21 mouse cellular contexts compared by ENCODE assay signal in the genomic region with DNA sequence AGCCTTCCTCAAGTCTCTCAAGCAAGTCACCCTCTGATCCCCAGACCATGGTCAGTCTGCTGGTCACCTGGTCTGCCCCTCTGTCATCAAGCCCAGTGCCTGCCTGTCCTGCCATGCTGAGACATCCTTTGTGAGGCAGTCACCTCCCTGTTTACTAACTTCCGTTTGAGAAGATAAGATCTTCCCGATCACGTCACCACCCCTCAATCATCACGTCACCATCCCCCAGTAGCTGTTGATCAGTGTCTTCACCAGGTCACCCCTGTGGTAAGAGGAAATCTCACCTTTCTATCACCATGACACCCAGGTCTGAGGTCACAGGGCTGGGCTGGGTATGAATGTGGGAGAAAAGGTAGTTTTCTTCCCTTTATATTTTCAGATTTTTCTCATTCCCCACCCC. TPM values are rescaled to one million over a fixed set of nuclear protein-coding genes. Genes with fewer than 3 reads are reported as not detected.
DNase-seq lines count a peak whose midpoint lies in the region; ATAC-seq and TF ChIP-seq lines count a peak whose summit lies in the region.
"Had no signal": no experiment of that assay in that cellular context is flagged by ENCODE, and none has a peak within 500 bp of the region (broad histone marks: within the 10 kb centered on the region; RNA-seq: fewer than 3 reads in every experiment).

No protein-coding gene starts in this region.

- TF ChIP-seq POLR2A in heart, adult 2 months (IDR thresholded peaks at IDR 0.05; ENCODE audit: insufficient read depth, low read depth, low read length), result no peak

- no peak for ATAC-seq in G1E (ENCODE audit: extremely low read depth, insufficient number of reproducible peaks, low FRiP score, poor library complexity, severe bottlenecking)
- ATAC-seq in megakaryocyte, adult 5-6 weeks (ENCODE audit: poor library complexity, severe bottlenecking), result 0 out of 2 replicates have a peak, but pooled peaks have one; percentile 21
- ATAC-seq in forebrain, postnatal 0 days, result no peak
- ATAC-seq in granulocyte monocyte progenitor cell, adult 5-6 weeks (replicated peaks; ENCODE audit: poor library complexity, severe bottlenecking), result no peak
- ATAC-seq: forebrain, embryonic 14.5 days had no signal

- H3K4me1 ChIP-seq in heart, embryonic 10.5 days, result peaks cover 11% of the 10 kb centered on the region
- no peaks in the 10 kb centered on the region for H3K4me1 ChIP-seq in heart, adult 2 months (ENCODE audit: control insufficient read depth, insufficient read depth, low read length)
- peaks cover 22% of the 10 kb centered on the region for H3K4me1 ChIP-seq in G1E (ENCODE audit: insufficient read depth, low read depth, low read length)
- H3K4me1 ChIP-seq in forebrain, postnatal 0 days (ENCODE audit: insufficient read depth), result no peaks in the 10 kb centered on the region
- H3K4me1 ChIP-seq: embryonic facial prominence, embryonic 10.5 days; heart, embryonic 15.5 days had no signal

- H3K4me3 ChIP-seq in heart, embryonic 10.5 days, result no peak overlapping the region
- H3K4me3 ChIP-seq in heart, adult 2 months, result no peak overlapping the region
- peak overlapping the region; percentile 10; the same call in 1 of the 2 replicates for H3K4me3 ChIP-seq in G1E (ENCODE audit: low read depth, low read length)
- H3K4me3 ChIP-seq in forebrain, postnatal 0 days (ENCODE audit: low read depth, low read length), result no peak overlapping the region
- H3K4me3 ChIP-seq: embryonic facial prominence, embryonic 10.5 days; heart, embryonic 15.5 days; hindbrain, embryonic 10.5 days had no signal

- peak; percentile 35 for DNase-seq in heart, embryonic 10.5 days (ENCODE audit: low spot score)
- DNase-seq in heart, adult 2 months, result no peak
- DNase-seq in CD4-positive helper T cell, adult 2 months (ENCODE audit: low read depth, low spot score), result peak; percentile 63
- DNase-seq in G1E (ENCODE audit: low spot score), result no peak
- DNase-seq in forebrain, postnatal 0 days, result no peak
- no peak for DNase-seq in kidney, postnatal 25 days
- DNase-seq: adrenal gland, adult 2 months; adrenal gland, postnatal 25 days; B cell, adult 2 months; cerebellum, adult 18-20 months; cerebellum, postnatal 10 days; gastrocnemius, postnatal 14 days; kidney, adult 11 months had no signal

- H3K79me2 ChIP-seq in heart, adult 2 months (replicated peaks; ENCODE audit: control insufficient read depth, insufficient read depth, low read length), result no peaks in the 10 kb centered on the region

- H3K4me2 ChIP-seq in forebrain, postnatal 0 days (ENCODE audit: low read depth), result no peak overlapping the region
- H3K4me2 ChIP-seq: heart, embryonic 11.5 days; heart, embryonic 15.5 days; hindbrain, embryonic 14.5 days had no signal

- no peak for TF ChIP-seq CTCF in heart, adult 2 months (IDR thresholded peaks at IDR 0.05)
- TF ChIP-seq CTCF in G1E (IDR thresholded peaks at IDR 0.05; ENCODE audit: low read depth, low read length), result no peak
- no peak for TF ChIP-seq CTCF in forebrain, postnatal 0 days (IDR thresholded peaks at IDR 0.05; ENCODE audit: low read depth)

- no peak overlapping the region for H3K9ac ChIP-seq in heart, adult 2 months (ENCODE audit: low read depth, low read length)
- H3K9ac ChIP-seq in forebrain, postnatal 0 days, result no peak overlapping the region
- H3K9ac ChIP-seq: heart, embryonic 15.5 days; hindbrain, embryonic 14.5 days had no signal

- no peaks in the 10 kb centered on the region for H3K27me3 ChIP-seq in heart, embryonic 10.5 days (ENCODE audit: insufficient read depth, poor library complexity, severe bottlenecking)
- no peaks in the 10 kb centered on the region for H3K27me3 ChIP-seq in heart, adult 2 months (ENCODE audit: control insufficient read depth, insufficient read depth, low read length)
- H3K27me3 ChIP-seq in G1E (ENCODE audit: insufficient read depth, low read length), result no peaks in the 10 kb centered on the region; the same call in 1 of the 2 replicates
- H3K27me3 ChIP-seq in forebrain, postnatal 0 days (ENCODE audit: insufficient read depth, low read length), result no peaks in the 10 kb centered on the region
- H3K27me3 ChIP-seq: heart, embryonic 15.5 days had no signal

- no peaks in the 10 kb centered on the region for H3K36me3 ChIP-seq in heart, embryonic 10.5 days
- no peaks in the 10 kb centered on the region for H3K36me3 ChIP-seq in heart, adult 2 months (ENCODE audit: control insufficient read depth, insufficient read depth, low read length)
- no peaks in the 10 kb centered on the region for H3K36me3 ChIP-seq in G1E (replicated peaks)
- no peaks in the 10 kb centered on the region for H3K36me3 ChIP-seq in forebrain, postnatal 0 days (ENCODE audit: insufficient read depth)
- H3K36me3 ChIP-seq: embryonic facial prominence, embryonic 10.5 days; heart, embryonic 15.5 days; hindbrain, embryonic 10.5 days had no signal

- intact Hi-C loops in heart, adult 2 months (cut with DNase I), result no loop called here

- TF ChIP-seq EP300 in heart, adult 2 months (IDR thresholded peaks at IDR 0.05; ENCODE audit: insufficient read depth, low read depth, low read length), result no peak

- WGBS in heart, embryonic 10.5 days, result 18% methylated on average over 4 of the region's 4 CpGs
- 21% methylated on average over 4 of the region's 4 CpGs for WGBS in heart, adult 2 months
- 79% methylated on average over 4 of the region's 4 CpGs for WGBS in forebrain, postnatal 0 days

- H3K9me3 ChIP-seq in heart, embryonic 10.5 days, result no peaks in the 10 kb centered on the region
- H3K9me3 ChIP-seq in G1E (replicated peaks), result peaks cover 9% of the 10 kb centered on the region
- H3K9me3 ChIP-seq in forebrain, postnatal 0 days (ENCODE audit: low read length), result no peaks in the 10 kb centered on the region
- H3K9me3 ChIP-seq: embryonic facial prominence, embryonic 10.5 days; heart, embryonic 15.5 days; hindbrain, embryonic 10.5 days had no signal

- no peak overlapping the region for H3K27ac ChIP-seq in heart, embryonic 10.5 days
- no peak overlapping the region for H3K27ac ChIP-seq in heart, adult 2 months
- no peak overlapping the region for H3K27ac ChIP-seq in forebrain, postnatal 0 days (ENCODE audit: low read depth, low read length)
- H3K27ac ChIP-seq: heart, embryonic 15.5 days; hindbrain, embryonic 10.5 days; hindbrain, embryonic 14.5 days had no signal

RNA-seq across cellular contexts. Expression of a gene that starts 46.5 kb away (rescaled TPM):
- polyA plus RNA-seq in heart, embryonic 10.5 days (2016; fragmentation: Nextera tagmentation; extraction: Ambion mirVana), result 3.2 and 3.7 TPM in 2 replicates
- 1 to 10 TPM; 1.0 to 1.6 TPM for total RNA-seq in heart, adult 2 months (2021)
- 0.80 and 1.0 TPM in 2 replicates for polyA plus RNA-seq in heart, adult 2 months (2012; rRNA removed)
- 25.6 and 28.8 TPM in 2 replicates for total RNA-seq in G1E (2014; fragmentation: Nextera tagmentation)
- 13.3 and 13.9 TPM in 2 replicates for total RNA-seq in G1E (2017)
- 30.6 and 32.5 TPM in 2 replicates for polyA plus RNA-seq in G1E (2012)
- not detected in 2 replicates for total RNA-seq in megakaryocyte, adult 5-6 weeks (2015)
- total RNA-seq in megakaryocyte, adult 5-6 weeks (2017), result not detected in 2 replicates
- total RNA-seq in forebrain, postnatal 0 days (2014; rRNA removed), result 49.5 and 50.8 TPM in 2 replicates
- 20.3 and 29.9 TPM in 2 replicates for polyA plus RNA-seq in forebrain, postnatal 0 days (2015; fragmentation: Nextera tagmentation; extraction: Ambion mirVana)
- total RNA-seq in granulocyte monocyte progenitor cell, adult 5-6 weeks (2014; fragmentation: Nextera tagmentation), result not detected in 2 replicates
- total RNA-seq in granulocyte monocyte progenitor cell, adult 5-6 weeks (2017), result not detected in 2 replicates

Comparison
In these comparisons a context has a peak if more than half of its experiments do, and no peak if none do; other contexts are left out.
1. DNase-seq: peak in heart, embryonic 10.5 days (single experiment) and CD4-positive helper T cell, adult 2 months (single experiment); none in heart, adult 2 months (0 of 2), G1E (single experiment), forebrain, postnatal 0 days (single experiment) and kidney, postnatal 25 days (0 of 2).
2. RNA of a gene that starts 46.5 kb away (total RNA-seq): 49.5 to 50.8 TPM in forebrain, postnatal 0 days and 13.3 to 28.8 TPM in G1E; 1.0 to 1.6 TPM in heart, adult 2 months, not detected in granulocyte monocyte progenitor cell, adult 5-6 weeks and not detected in megakaryocyte, adult 5-6 weeks; every median in the first group is over 4 times any median in the second.